Mouse (Mus musculus) layer of hippocampus, postnatal 10 days (tissue): ENCODE data around the gene Primpol. TPM values are rescaled to one million over a fixed set of nuclear protein-coding genes. Genes with fewer than 3 reads are reported as not detected.

ENCODE experiments used
- DNase-seq, 2 experiments: peaks; one replicate each; pipeline ENCODE4 v3.0.0; 2021; ENCODE audit warnings: low spot score in 2 of 2
- long read RNA-seq: library from polyadenylated mRNA; stranded (forward); transcript quantifications from one replicate; pipeline ENCODE4 v2.0.0, GENCODE M21; 2023
- total RNA-seq, 2 experiments: library from RNA; stranded (reverse); gene quantifications; 2 replicates each; pipeline ENCODE4 v1.2.3; 2021

Gene Primpol
- 1 to 10 TPM; 4.3 to 4.6 TPM for total RNA-seq
- long read RNA-seq, partial matches to known transcripts, result 0 of 2 reads
- long read RNA-seq, other reads (novel, unspliced or antisense), result 1 of 2 reads

DNA sequence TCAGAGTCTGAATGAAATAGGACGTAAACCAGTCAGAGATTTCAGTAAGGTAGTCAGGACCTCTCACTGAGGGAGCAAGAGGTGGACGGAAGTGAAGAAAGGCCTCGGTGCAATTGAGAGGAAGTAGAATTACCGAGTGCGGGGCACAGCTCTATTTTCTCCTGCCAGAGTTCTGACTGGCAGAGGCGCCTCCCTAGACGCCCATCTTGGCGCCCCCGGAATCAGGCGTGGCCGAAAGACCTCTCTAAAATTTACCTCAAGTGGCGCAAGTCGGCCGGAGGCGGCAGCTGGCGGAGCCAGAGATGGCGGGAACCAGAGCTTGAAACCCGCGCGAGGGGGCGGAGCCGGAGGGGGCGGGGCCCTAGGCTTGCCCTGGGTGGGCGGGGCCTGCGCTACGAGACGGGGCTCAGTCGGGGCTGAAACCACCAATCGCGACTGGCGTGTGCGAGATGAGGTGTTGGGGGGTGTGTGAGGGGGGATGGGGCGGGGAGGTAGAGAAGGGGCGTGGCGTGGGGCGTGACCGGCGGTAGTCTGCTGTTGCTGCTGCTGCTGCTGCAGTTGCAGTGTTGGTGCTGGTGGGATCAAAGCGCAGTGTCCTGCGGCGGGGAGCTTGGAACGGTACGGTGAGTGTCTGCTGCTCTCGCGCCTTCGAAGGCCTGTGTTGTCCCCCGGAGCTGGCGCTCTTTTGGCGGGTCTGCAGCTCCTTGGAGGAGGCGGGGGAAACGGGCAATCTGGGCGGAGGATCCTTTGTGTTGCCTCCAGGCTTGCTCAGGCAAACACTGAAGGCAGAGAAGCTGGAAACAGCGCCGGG is at the start of gene Primpol, which contains the start of gene Casp3:
Gene Primpol (minus strand): TSS at position 334 of the 811 bp plus-strand sequence.
Gene Casp3 (plus strand): TSS at position 413 of the 811 bp plus-strand sequence.
- DNase-seq, result peak; percentile 92 to 95

GRCm38 (mm10) chr8:46655919-46656318 is 38.9 kb upstream of the Primpol start:
- DNase-seq, result no peak

DNA sequence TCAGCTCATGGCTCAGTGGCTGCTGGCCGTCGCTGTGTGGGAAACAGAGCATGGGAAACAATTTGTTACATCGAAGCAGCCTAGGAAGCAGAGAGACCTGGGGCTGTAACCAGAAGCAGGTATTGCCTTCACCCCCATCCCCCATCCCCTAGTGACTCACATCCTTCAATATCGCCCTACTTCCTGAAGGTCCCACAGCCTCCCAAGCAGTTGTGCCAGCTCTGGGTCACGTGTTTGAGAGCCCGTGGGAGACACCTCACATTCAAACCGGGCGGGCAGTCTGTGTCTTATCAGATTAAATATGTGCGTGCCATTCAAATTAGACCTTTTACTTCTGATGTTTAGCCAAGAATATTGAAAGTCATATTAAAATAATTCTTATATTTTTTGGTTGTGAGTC is 34.9 kb upstream of the Primpol start:
- DNase-seq, result no peak

DNA sequence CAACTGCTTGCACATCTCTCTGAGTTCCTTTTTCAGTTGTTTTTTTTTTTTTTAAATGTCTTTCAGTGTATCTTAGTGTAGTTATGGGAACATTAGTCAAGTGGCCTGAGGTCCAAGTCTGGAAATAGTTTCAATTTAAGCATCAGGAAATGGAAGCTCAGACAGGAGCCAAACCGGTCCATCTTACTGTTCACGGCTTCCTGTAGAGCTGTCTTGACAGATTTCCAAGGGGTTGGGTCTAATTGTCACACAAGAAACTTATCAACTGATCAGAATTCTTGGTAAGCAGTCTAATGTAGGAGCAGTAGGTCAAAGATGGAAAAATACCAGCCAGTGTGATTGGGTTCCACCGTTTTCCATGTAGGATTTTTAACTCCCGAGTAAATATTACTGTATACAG is 31.4 kb upstream of the Primpol start:
- no peak for DNase-seq

- no peak for DNase-seq
These were observed 24.3 kb upstream of the Primpol start for GRCm38 (mm10) chr8:46641272-46641671.

DNA sequence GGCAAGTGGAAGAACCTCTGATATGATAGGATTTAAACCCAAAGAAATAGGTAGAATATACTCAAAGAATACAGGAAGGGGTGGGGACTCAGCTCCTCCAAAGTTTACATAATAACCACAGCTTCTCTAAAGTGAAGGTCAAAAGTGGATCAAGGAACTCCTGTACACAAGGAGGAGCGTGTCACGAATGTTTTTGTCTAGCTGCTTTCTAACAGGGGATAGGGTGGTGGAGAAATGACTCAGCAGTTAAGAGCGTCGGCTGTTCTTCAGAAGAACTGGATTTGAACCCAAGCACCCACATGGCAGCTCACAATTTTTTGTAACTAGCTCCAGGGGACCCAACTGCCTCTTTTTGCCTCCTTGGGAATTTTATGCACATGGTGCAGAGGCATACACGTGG is 22.8 kb upstream of the Primpol start:
- DNase-seq, result no peak

- DNase-seq, result peak; percentile 19 to 40
These were observed 22.1 kb upstream of the Primpol start for GRCm38 (mm10) chr8:46639010-46639571.

GRCm38 (mm10) chr8:46630932-46631331 is 13.9 kb upstream of the Primpol start:
- no peak for DNase-seq

- DNase-seq, result no peak
These were observed 13.4 kb upstream of the Primpol start for GRCm38 (mm10) chr8:46630422-46630821.

DNA sequence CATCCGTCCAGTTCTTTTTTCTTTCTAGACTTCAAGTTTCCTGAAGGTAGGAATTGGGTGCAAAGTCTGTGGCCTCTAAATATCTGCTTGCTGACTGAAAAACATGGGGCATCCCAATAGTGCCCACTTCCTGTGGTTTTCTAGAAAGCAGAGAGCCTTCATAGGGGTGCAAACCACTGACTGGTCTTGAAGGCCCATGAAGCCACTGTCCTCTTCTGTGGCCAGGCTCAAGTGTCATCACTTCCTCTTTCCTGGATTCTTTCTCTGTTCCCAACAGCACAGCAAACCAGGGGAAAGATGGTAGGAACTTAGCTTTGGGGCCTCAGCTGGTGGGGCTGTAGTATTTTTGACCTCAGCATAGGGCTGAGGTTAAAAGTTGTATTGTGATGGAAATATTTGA is 11.6 kb upstream of the Primpol start:
- DNase-seq, result no peak

DNA sequence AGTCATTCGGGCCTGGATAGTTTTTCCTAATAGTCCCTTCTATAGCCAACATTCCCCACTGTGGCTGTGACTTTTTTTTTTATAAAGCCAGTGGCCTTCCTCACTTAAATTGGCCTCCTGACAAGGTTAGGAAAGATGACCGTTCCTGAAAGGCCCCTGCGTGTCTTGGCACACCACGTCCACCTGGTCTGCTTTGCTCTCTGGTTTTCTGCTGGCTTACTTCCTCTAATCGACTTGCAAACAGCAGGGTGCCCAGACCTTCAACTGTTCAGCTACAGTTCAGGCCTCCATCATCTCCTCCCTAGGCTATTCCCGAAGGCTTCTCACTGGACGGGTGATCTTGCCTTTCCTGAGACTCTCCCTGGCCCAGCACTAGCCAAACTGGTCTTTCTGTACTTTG is 10.9 kb upstream of the Primpol start:
- no peak for DNase-seq

DNA sequence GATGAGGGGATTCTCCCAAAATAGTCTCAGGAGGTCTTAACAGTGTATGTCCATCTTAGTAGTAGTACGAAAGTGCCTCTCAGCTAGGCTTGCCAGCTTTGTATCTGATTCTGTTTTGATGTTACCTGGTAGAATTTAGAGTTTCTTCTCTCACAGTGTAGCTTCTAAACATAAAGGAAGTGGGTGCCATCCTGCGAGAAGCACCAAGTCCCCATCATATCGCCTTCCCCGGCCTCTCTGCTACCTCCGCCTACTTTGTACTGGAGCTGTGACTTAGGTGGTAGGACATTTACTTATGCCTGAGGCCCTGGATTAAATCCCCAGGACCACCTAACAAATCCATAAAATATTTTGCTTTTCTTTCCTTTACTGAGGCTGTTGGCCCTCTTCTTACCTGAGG is 9.6 kb upstream of the Primpol start:
- no peak for DNase-seq

- DNase-seq, result no peak
These were observed 8.2 kb upstream of the Primpol start for GRCm38 (mm10) chr8:46625166-46625565.

GRCm38 (mm10) chr8:46622446-46623270 is 5.6 kb upstream of the Primpol start:
- DNase-seq, result no peak

- DNase-seq, result no peak
These were observed 1.8 kb upstream of the Primpol start for GRCm38 (mm10) chr8:46618639-46619320.

DNA sequence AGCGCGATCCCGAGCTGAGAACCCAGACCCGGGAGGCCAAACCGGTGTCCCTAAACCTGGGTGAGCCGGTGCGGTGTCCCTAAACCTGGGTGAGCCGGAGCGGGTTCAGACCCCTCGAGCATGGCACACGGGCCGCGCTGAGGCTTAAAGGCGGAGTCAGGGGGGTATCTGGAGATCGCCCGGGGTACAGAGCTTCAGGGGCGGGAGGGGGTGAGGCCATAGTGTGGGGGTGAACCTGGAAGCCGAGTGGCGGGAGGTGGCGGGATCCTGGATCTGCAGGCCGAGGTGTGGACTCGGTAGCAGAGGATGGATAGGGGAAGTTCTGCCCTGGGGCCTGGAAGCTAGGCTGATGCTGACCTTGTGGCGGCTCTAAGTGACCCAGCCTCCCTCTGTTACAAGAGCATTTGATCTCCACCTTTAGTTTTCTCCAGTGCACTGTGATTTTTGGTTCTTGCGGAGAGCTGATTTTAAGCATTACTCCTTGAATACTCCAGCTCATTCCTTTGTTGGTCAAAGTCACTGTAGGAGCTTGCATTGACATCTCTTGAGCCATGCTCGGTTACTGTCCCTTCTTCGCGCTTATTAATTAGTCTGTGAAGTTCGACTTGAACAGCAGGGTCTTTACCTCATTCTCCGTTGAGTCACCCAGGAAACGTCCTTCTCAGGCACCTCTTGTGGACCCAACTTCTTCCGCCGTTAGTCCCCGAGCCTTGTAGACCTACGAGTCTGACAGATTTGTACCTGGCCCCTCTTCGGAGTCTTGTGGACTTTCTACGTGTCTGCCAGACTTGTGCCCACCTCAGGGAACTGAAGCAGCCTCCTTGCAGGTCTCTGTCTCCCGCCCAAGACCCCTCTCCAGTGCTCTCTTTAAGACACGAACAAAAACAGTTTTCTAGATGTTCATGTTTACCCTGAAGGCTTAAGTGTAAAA is 943 bp upstream of the Primpol start:
- peak in 1 of 2 experiments; percentile 21 for DNase-seq

DNA sequence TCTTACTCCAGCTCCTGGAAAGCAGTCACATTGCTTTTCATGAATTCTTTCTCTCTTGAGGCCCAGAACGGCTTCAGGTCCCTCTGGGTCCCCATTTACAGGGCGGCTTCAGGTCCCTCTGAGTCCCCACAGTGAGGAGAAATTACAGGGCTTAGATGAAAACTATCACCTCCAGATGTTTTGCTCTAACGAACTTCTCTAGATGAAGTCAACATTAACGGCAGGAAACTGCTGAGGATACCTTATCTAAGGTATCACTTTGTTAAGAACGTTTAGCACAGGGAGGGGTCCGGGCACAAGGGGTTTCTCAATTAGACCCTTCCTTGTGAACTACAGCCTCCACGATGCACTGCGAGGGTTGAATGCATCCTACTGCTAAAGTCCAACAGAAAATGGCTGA is 1.1 kb downstream of the Primpol start:
- no peak for DNase-seq

- no peak for DNase-seq
These were observed 3.6 kb downstream of the Primpol start for GRCm38 (mm10) chr8:46613377-46613776.

DNA sequence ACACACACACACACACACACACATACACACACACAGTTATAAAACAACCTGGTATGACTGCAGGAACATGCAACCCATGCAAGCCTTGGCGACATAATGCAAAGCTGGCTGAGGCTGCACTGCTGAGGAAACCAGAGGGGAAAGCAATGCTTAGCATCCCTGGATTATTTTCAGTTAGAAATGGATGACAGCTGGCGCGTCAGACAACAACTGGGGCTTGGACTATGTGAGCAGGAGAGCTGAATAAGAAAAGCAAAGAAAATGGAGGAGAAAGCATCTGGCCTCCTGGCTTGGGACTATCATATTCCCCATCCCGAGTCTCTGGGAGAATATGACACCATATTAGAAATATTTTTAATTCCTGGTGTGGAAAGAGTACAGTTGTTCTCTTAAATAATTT is 4.1 kb downstream of the Primpol start:
- DNase-seq, result peak in 1 of 2 experiments; percentile 13

- DNase-seq, result no peak
These were observed 5.5 kb downstream of the Primpol start for GRCm38 (mm10) chr8:46611557-46611956.
